Mouse (Mus musculus) midbrain, postnatal 0 days (tissue): ENCODE results near the gene Crcp. TPM values are rescaled to one million over a fixed set of nuclear protein-coding genes. Genes with fewer than 3 reads are reported as not detected.

ENCODE experiments used
- ATAC-seq: fragments of 200-750 bp; cut with Nextera tagmentation; 2 replicates; pipeline ENCODE4 v1.8.0; 2017; ENCODE audit warnings: moderate number of reproducible peaks, mild to moderate bottlenecking, moderate TSS enrichment, moderate library complexity; ENCODE audit not compliant: low FRiP score
- DNase-seq: peaks from one replicate; pipeline ENCODE4 v3.0.0-alpha.2; 2015; ENCODE audit warnings: low spot score
- H3K27ac ChIP-seq: fragments of 300-500 bp; sonication (generic); 2 replicates; pipeline ENCODE4 v1.5.1; 2014; ENCODE audit warnings: low read depth, mild to moderate bottlenecking, low read length, mixed read lengths
- H3K27me3 ChIP-seq: fragments of 300-500 bp; sonication (generic); 2 replicates; pipeline ENCODE4 v1.6.1; 2014; ENCODE audit warnings: low read length, control low read depth, mixed read lengths; ENCODE audit not compliant: insufficient read depth
- H3K36me3 ChIP-seq: fragments of 300-500 bp; sonication (generic); 2 replicates; pipeline ENCODE4 v1.6.1; 2014; ENCODE audit warnings: low read length, control low read depth, mixed read lengths; ENCODE audit not compliant: insufficient read depth
- H3K4me1 ChIP-seq: fragments of 300-500 bp; sonication (generic); 2 replicates; pipeline ENCODE4 v1.6.1; 2014; ENCODE audit warnings: mild to moderate bottlenecking, control low read depth, antibody characterized with exemption, low read length, mixed read lengths; ENCODE audit not compliant: insufficient read depth
- H3K4me2 ChIP-seq: fragments of 300-500 bp; sonication (generic); 2 replicates; pipeline ENCODE4 v1.6.1; 2014; ENCODE audit warnings: low read depth, mild to moderate bottlenecking, low read length, mixed read lengths; ENCODE audit not compliant: poor library complexity, severe bottlenecking
- H3K4me3 ChIP-seq: fragments of 300-500 bp; sonication (generic); 2 replicates; pipeline ENCODE4 v1.5.1; 2014; ENCODE audit warnings: low read depth, mild to moderate bottlenecking, low read length, moderate library complexity
- H3K9ac ChIP-seq: fragments of 300-500 bp; sonication (generic); replicated peaks from 2 replicates; pipeline ENCODE4 v1.6.1; 2014; ENCODE audit warnings: mild to moderate bottlenecking, low read length, moderate library complexity, mixed read lengths; ENCODE audit not compliant: poor library complexity, severe bottlenecking
- H3K9me3 ChIP-seq: fragments of 300-500 bp; sonication (generic); 2 replicates; pipeline ENCODE4 v1.6.1; 2016; ENCODE audit warnings: low read length, control low read depth
- CTCF ChIP-seq: IDR thresholded peaks from 2 replicates; pipeline ENCODE4 v1.5.1; 2016; ENCODE audit warnings: antibody characterized with exemption, mild to moderate bottlenecking
- WGBS: fragments of 180-500 bp; shearing (Covaris S2); extraction: QIAGEN DNeasy Blood & Tissue Kit; methylation state at CpG from one replicate; pipeline ENCODE4 v1.1.7; 2014; 5-methylcytosine and 5-hydroxymethylcytosine counted together
- polyA plus RNA-seq: library from polyadenylated mRNA; unstranded; fragments of >200 nt; fragmentation: Nextera tagmentation; extraction: Ambion mirVana; gene quantifications from 2 replicates; pipeline ENCODE4 v1.2.1, GENCODE M21; 2015
- total RNA-seq: library from RNA; depleted of rRNA; stranded (reverse); fragments of >200 nt; gene quantifications from 2 replicates; pipeline ENCODE4 v1.2.3, GENCODE M21; 2014

The Crcp gene
- total and polyA plus RNA-seq, 2 experiments from 2014 or later = 63.3 to 86.8 TPM

GRCm38 (mm10) chr5:130019461-130019860, 9.6 kb upstream of the Crcp start:
- Histone ChIP-seq H3K4me1 (no peaks in the 10 kb centered on the region), H3K9ac (no peak overlapping the region), H3K27me3 (no peaks in the 10 kb centered on the region), H3K36me3 (peaks cover 6% of the 10 kb centered on the region; the same call in 1 of the 2 replicates), H3K4me2 (no peak overlapping the region), H3K27ac (no peak overlapping the region), H3K4me3 (no peak overlapping the region), H3K9me3 (no peaks in the 10 kb centered on the region)
- WGBS = 83% methylated on average over 8 of the region's 8 CpGs
- TF ChIP-seq CTCF = no peak
- no peak for DNase-seq
- no peak for ATAC-seq

- ATAC-seq (no peak), DNase-seq (peak; percentile 38)
- H3K27ac ChIP-seq = no peak overlapping the region
- H3K27me3 ChIP-seq = no peaks in the 10 kb centered on the region
- no peaks in the 10 kb centered on the region for H3K36me3 ChIP-seq
- whole genome bisulfite sequencing = 55% methylated on average over 5 of the region's 5 CpGs
- no peak overlapping the region for H3K4me3 ChIP-seq
- H3K9ac ChIP-seq = no peak overlapping the region
- no peaks in the 10 kb centered on the region for H3K9me3 ChIP-seq
- no peak for TF ChIP-seq CTCF
- H3K4me2 ChIP-seq = no peak overlapping the region
- H3K4me1 ChIP-seq = no peaks in the 10 kb centered on the region
Observed at GRCm38 (mm10) chr5:130021361-130021966, 7.6 kb upstream of the Crcp start.

- ATAC-seq (no peak), DNase-seq (no peak)
- no peak overlapping the region for H3K27ac ChIP-seq
- no peaks in the 10 kb centered on the region for H3K9me3 ChIP-seq
- H3K36me3 ChIP-seq = no peaks in the 10 kb centered on the region
- no peak overlapping the region for H3K9ac ChIP-seq
- H3K27me3 ChIP-seq = no peaks in the 10 kb centered on the region
- 89% methylated on average over 7 of the region's 7 CpGs for WGBS
- H3K4me3 ChIP-seq = no peak overlapping the region
- H3K4me2 ChIP-seq = no peak overlapping the region
- TF ChIP-seq CTCF = no peak
- no peaks in the 10 kb centered on the region for H3K4me1 ChIP-seq
Observed at GRCm38 (mm10) chr5:130022366-130022765, 6.7 kb upstream of the Crcp start.

GRCm38 (mm10) chr5:130023067-130023766, 5.9 kb upstream of the Crcp start:
- H3K9ac ChIP-seq = no peak overlapping the region
- no peaks in the 10 kb centered on the region for H3K36me3 ChIP-seq
- WGBS = 42% methylated on average over 12 of the region's 12 CpGs
- H3K27me3 ChIP-seq = no peaks in the 10 kb centered on the region
- H3K9me3 ChIP-seq = no peaks in the 10 kb centered on the region
- ATAC-seq (no peak), DNase-seq (no peak)
- peak overlapping the region; percentile 92 for H3K4me2 ChIP-seq
- H3K27ac ChIP-seq = no peak overlapping the region
- H3K4me1 ChIP-seq = no peaks in the 10 kb centered on the region
- no peak for TF ChIP-seq CTCF
- H3K4me3 ChIP-seq = peak overlapping the region; percentile 57

- Histone ChIP-seq H3K9me3 (no peaks in the 10 kb centered on the region), H3K36me3 (no peaks in the 10 kb centered on the region), H3K27ac (peak overlapping the region; percentile 69), H3K27me3 (no peaks in the 10 kb centered on the region), H3K4me2 (peak overlapping the region; percentile 92), H3K4me1 (no peaks in the 10 kb centered on the region), H3K9ac (peak overlapping the region; percentile 71), H3K4me3 (peak overlapping the region; percentile 57)
- ATAC-seq (peak; percentile 87), DNase-seq (peak; percentile 92)
- peak; percentile 91 for TF ChIP-seq CTCF
- WGBS = under 1% methylated on average over 32 of the region's 32 CpGs
Observed at GRCm38 (mm10) chr5:130023767-130024539, 5.1 kb upstream of the Crcp start.

GRCm38 (mm10) chr5:130027134-130027533, 2.0 kb upstream of the Crcp start:
- WGBS = 75% methylated on average over 5 of the region's 5 CpGs

More at GRCm38 (mm10) chr5:130027134-130027533, 2.0 kb upstream of the Crcp start:
- H3K4me3 ChIP-seq = no peak overlapping the region
- H3K4me1 ChIP-seq = no peaks in the 10 kb centered on the region; the same call in 1 of the 2 replicates
- H3K4me2 ChIP-seq = no peak overlapping the region
- ATAC-seq (no peak), DNase-seq (no peak)
- H3K27ac ChIP-seq = no peak overlapping the region
- no peaks in the 10 kb centered on the region for H3K36me3 ChIP-seq
- no peaks in the 10 kb centered on the region for H3K27me3 ChIP-seq
- no peak overlapping the region for H3K9ac ChIP-seq
- H3K9me3 ChIP-seq = no peaks in the 10 kb centered on the region
- no peak for TF ChIP-seq CTCF
